Mouse (Mus musculus): Measurements from ENCODE around the gene Kcnip4. TPM values are rescaled to one million over a fixed set of nuclear protein-coding genes. Genes with fewer than 3 reads are reported as not detected.

Gene Kcnip4
- total and polyA plus RNA-seq, 2 experiments from 2014 or later, result 14.3 to 18.6 TPM

DNA sequence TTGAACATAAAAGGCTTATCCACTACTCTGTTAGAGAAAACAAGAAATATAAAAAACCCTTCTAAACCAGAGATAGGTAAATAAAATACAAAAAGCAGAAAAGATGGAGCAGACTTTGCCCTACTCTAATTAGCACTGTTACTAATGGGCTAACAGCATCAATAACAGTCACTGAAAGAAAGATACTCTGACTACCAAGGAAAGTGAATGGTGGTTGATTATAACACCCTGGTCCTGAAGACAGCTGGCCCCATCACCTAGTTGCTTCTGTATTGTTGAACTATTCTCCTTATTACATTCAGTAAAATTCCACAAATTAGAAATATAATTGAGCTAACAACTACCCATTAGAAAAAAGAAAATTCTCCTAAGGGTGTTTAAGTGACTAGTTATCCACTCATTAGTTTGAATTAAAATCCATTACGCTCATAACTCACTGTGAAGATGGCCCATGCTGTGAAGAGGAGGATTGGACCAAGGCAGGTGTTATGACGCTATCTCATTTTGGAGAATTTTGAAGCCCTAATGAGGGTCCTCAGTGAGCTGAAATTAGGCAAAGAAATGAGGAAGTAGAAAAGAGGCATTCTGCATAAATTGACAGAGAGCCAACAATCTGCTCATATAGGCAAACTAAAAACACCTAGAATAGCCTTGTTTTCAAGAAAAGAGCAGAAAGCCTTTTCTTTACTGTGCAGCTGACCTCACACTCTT lies 582.2 kb downstream of the Kcnip4 start:
- DNase-seq (no peak), ATAC-seq (no peak)
- Histone ChIP-seq H3K4me2 (ENCODE audit: low read depth) (no peak overlapping the region), H3K27ac (ENCODE audit: low read depth, low read length) (no peak overlapping the region), H3K9me3 (ENCODE audit: low read length) (no peaks in the 10 kb centered on the region), H3K4me1 (ENCODE audit: insufficient read depth) (no peaks in the 10 kb centered on the region), H3K4me3 (ENCODE audit: low read depth, low read length) (no peak overlapping the region), H3K36me3 (ENCODE audit: insufficient read depth) (no peaks in the 10 kb centered on the region), H3K27me3 (ENCODE audit: insufficient read depth, low read length) (no peaks in the 10 kb centered on the region), H3K9ac (no peak overlapping the region)
- no peak for TF ChIP-seq CTCF (IDR thresholded peaks at IDR 0.05; ENCODE audit: low read depth)
- WGBS, result 50% methylated on average over 2 of the region's 2 CpGs

GRCm38 (mm10) chr5:48931881-48932280 lies 592.8 kb downstream of the Kcnip4 start:
- no peaks in the 10 kb centered on the region for H3K4me1 ChIP-seq (ENCODE audit: insufficient read depth)
- TF ChIP-seq CTCF (IDR thresholded peaks at IDR 0.05; ENCODE audit: low read depth), result no peak
- 92% methylated on average over 2 of the region's 2 CpGs for WGBS
- ATAC-seq, result no peak
- no peak for DNase-seq
- no peaks in the 10 kb centered on the region for H3K27me3 ChIP-seq (ENCODE audit: insufficient read depth, low read length)
- no peaks in the 10 kb centered on the region for H3K9me3 ChIP-seq (ENCODE audit: low read length)
- H3K36me3 ChIP-seq (ENCODE audit: insufficient read depth), result no peaks in the 10 kb centered on the region
- H3K4me3 ChIP-seq (ENCODE audit: low read depth, low read length), result no peak overlapping the region
- H3K27ac ChIP-seq (ENCODE audit: low read depth, low read length), result no peak overlapping the region
- no peak overlapping the region for H3K4me2 ChIP-seq (ENCODE audit: low read depth)
- H3K9ac ChIP-seq, result no peak overlapping the region

DNA sequence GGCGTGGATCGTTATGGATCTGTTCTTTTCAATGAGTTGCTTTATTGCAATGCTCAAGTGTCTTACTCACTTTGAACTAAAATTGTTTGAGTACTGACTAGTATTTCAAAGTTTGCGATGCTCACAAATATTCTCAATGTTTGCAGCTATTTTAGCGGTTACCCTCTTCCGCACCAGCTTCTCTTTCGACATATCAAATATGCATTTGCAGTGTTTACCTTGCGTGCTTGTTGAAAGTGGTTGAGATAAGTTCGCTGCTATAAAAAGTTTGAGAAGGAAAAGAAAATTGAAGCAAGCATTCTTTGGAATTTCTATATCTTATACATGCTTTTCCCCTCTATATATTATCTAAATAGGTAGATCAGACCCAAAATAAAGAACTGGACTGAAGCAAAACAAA lies 634.5 kb downstream of the Kcnip4 start:
- 62% methylated on average over 8 of the region's 8 CpGs for WGBS
- ATAC-seq (no peak), DNase-seq (no peak)
- Histone ChIP-seq H3K4me1 (ENCODE audit: insufficient read depth) (no peaks in the 10 kb centered on the region), H3K4me3 (ENCODE audit: low read depth, low read length) (peak overlapping the region; percentile 34; the same call in 1 of the 2 replicates), H3K27me3 (ENCODE audit: insufficient read depth, low read length) (no peaks in the 10 kb centered on the region), H3K4me2 (ENCODE audit: low read depth) (peak overlapping the region; percentile 64), H3K9ac (0 out of 2 replicates have a peak overlapping the region, but pooled peaks have one; percentile 26), H3K9me3 (ENCODE audit: low read length) (no peaks in the 10 kb centered on the region), H3K27ac (ENCODE audit: low read depth, low read length) (no peak overlapping the region), H3K36me3 (ENCODE audit: insufficient read depth) (no peaks in the 10 kb centered on the region)
- no peak for TF ChIP-seq CTCF (IDR thresholded peaks at IDR 0.05; ENCODE audit: low read depth)

DNA sequence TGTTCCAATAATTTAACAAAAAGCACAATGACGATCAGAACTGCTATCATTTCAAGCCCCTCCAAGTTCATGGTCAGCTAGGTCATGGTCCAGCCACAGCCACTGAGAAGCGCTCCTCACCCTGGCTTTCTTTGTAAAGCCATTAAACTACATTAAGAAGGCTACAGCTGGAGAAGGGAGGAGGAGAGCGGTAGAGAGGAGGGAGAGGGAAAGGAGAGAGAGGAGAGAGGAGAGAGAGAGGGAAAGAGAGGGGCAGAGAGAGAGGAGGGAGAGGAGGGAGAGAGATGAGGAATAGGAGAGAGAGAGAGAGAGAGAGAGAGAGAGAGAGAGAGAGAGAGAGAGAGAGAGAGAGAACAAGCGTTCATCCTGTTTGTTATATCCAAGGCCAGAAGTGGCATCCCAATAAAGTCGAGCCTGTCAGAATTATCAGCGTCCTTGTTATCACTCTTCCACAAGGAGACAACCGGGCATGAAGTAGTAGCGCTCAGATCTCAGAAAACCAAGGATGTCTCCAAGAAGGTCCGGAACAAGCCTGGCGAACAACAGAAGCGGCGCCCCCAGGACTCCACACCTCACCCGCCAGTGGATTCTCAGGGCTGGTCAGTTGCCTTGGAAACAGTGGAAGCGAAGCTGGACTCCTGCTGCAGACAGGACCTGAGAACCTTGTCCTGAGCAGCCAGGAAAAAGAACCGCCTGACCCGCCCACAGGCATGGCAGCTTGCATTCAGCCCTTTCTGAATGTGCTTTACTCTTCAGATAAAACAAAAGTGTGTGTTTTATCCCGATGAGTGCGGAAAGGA lies 635.1 kb downstream of the Kcnip4 start:
- no peak for TF ChIP-seq CTCF (IDR thresholded peaks at IDR 0.05; ENCODE audit: low read depth)
- H3K4me3 ChIP-seq (ENCODE audit: low read depth, low read length), result peak overlapping the region; percentile 34
- H3K9ac ChIP-seq, result peak overlapping the region; percentile 26; the same call in 1 of the 2 replicates
- H3K27ac ChIP-seq (ENCODE audit: low read depth, low read length), result no peak overlapping the region
- H3K4me2 ChIP-seq (ENCODE audit: low read depth), result peak overlapping the region; percentile 64
- H3K36me3 ChIP-seq (ENCODE audit: insufficient read depth), result no peaks in the 10 kb centered on the region
- no peaks in the 10 kb centered on the region for H3K4me1 ChIP-seq (ENCODE audit: insufficient read depth)
- H3K9me3 ChIP-seq (ENCODE audit: low read length), result no peaks in the 10 kb centered on the region
- 4% methylated on average over 18 of the region's 18 CpGs for WGBS
- no peaks in the 10 kb centered on the region for H3K27me3 ChIP-seq (ENCODE audit: insufficient read depth, low read length)
- ATAC-seq (peak; percentile 76), DNase-seq (peak; percentile 36)

- Histone ChIP-seq H3K36me3 (ENCODE audit: insufficient read depth) (no peaks in the 10 kb centered on the region), H3K4me2 (ENCODE audit: low read depth) (no peak overlapping the region), H3K9me3 (ENCODE audit: low read length) (no peaks in the 10 kb centered on the region), H3K27ac (ENCODE audit: low read depth, low read length) (no peak overlapping the region), H3K27me3 (ENCODE audit: insufficient read depth, low read length) (no peaks in the 10 kb centered on the region), H3K9ac (no peak overlapping the region), H3K4me3 (ENCODE audit: low read depth, low read length) (no peak overlapping the region), H3K4me1 (ENCODE audit: insufficient read depth) (no peaks in the 10 kb centered on the region)
- DNase-seq (no peak), ATAC-seq (no peak)
- TF ChIP-seq CTCF (IDR thresholded peaks at IDR 0.05; ENCODE audit: low read depth), result no peak
- WGBS, result 69% methylated on average over 2 of the region's 2 CpGs
Observed at GRCm38 (mm10) chr5:48878081-48878480, 646.6 kb downstream of the Kcnip4 start.

DNA sequence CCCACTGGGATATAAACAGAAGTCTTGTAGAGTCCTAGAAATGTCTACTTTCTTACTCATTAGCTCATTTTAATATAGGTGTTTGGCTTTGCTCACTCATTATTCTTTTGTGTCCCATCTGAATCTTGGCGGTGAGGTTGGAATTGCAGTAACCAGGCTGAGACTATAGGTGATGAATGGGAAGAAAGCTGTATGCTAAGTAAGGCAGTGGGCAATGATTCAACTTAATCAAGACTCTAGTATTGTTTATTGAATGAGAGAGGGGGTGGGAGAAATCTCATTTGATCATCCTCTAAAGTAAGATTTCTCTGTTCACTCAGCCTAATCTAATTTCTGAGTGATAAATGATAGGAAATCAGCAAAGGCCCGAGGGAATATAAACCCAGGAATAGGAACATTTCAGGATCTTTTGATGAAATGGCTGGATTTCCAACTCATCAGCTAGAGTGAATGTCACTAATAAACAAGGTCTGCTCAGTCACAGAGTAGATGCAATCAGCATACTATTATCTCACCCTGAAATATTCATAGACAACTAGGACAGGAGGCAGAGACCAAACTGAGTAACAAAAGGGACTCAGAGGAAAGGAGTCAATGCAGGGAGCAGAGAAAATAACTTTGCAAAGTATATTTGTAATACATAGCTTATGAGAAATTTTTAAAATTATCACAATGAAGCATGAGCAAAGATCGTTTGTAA lies 660.3 kb downstream of the Kcnip4 start:
- Histone ChIP-seq H3K9me3 (ENCODE audit: low read length) (no peaks in the 10 kb centered on the region), H3K4me3 (ENCODE audit: low read depth, low read length) (no peak overlapping the region), H3K4me1 (ENCODE audit: insufficient read depth) (no peaks in the 10 kb centered on the region), H3K27me3 (ENCODE audit: insufficient read depth, low read length) (no peaks in the 10 kb centered on the region), H3K36me3 (ENCODE audit: insufficient read depth) (no peaks in the 10 kb centered on the region), H3K27ac (ENCODE audit: low read depth, low read length) (no peak overlapping the region), H3K4me2 (ENCODE audit: low read depth) (no peak overlapping the region), H3K9ac (no peak overlapping the region)
- ATAC-seq (no peak; the same call in 1 of the 2 replicates), DNase-seq (no peak)
- no peak for TF ChIP-seq CTCF (IDR thresholded peaks at IDR 0.05; ENCODE audit: low read depth)
- WGBS, result 34% methylated on average over 3 of the region's 3 CpGs
